Mouse (Mus musculus) hindbrain, embryonic 16.5 days (tissue): Measurements from ENCODE around the gene Selenoi. TPM values are rescaled to one million over a fixed set of nuclear protein-coding genes. Genes with fewer than 3 reads are reported as not detected.
"Not testable (repeated sequence)": the region's sequence is repeated elsewhere in the genome, so short reads cannot be mapped to it uniquely, and the experiment has no call there.

ENCODE experiments used
- ATAC-seq: fragments of 200-750 bp; cut with Nextera tagmentation; 2 replicates; pipeline ENCODE4 v1.8.0; 2017; ENCODE audit warnings: moderate TSS enrichment, moderate library complexity
- H3K27ac ChIP-seq: fragments of 300-500 bp; sonication (generic); 2 replicates; pipeline ENCODE4 v1.5.1; 2014; ENCODE audit warnings: low read depth, mild to moderate bottlenecking, control low read depth, low read length, moderate library complexity
- H3K27me3 ChIP-seq: fragments of 300-500 bp; sonication (generic); replicated peaks from 2 replicates; pipeline ENCODE4 v1.6.1; 2014; ENCODE audit warnings: low read length; ENCODE audit not compliant: control insufficient read depth, insufficient read depth
- H3K36me3 ChIP-seq: fragments of 300-500 bp; sonication (generic); 2 replicates; pipeline ENCODE4 v1.6.1; 2014; ENCODE audit warnings: mild to moderate bottlenecking, low read length, moderate library complexity, mixed read lengths; ENCODE audit not compliant: control insufficient read depth, insufficient read depth
- H3K4me1 ChIP-seq: fragments of 300-500 bp; sonication (generic); 2 replicates; pipeline ENCODE4 v1.6.1; 2014; ENCODE audit warnings: low read depth, low read length; ENCODE audit not compliant: control insufficient read depth, insufficient read depth
- H3K4me2 ChIP-seq: fragments of 300-500 bp; sonication (generic); 2 replicates; pipeline ENCODE4 v1.6.1; 2014; ENCODE audit warnings: mild to moderate bottlenecking, low read length, control low read depth, moderate library complexity
- H3K4me3 ChIP-seq: fragments of 300-500 bp; sonication (generic); 2 replicates; pipeline ENCODE4 v1.5.1; 2014; ENCODE audit warnings: mild to moderate bottlenecking, low read length, control low read depth, moderate library complexity
- H3K9ac ChIP-seq: fragments of 300-500 bp; sonication (generic); 2 replicates; pipeline ENCODE4 v1.6.1; 2014; ENCODE audit warnings: low read depth, mild to moderate bottlenecking, control low read depth, low read length, moderate library complexity
- H3K9me3 ChIP-seq: fragments of 300-500 bp; sonication (generic); 2 replicates; pipeline ENCODE4 v1.6.1; 2014; ENCODE audit warnings: mild to moderate bottlenecking, low read length, moderate library complexity; ENCODE audit not compliant: control insufficient read depth
- WGBS: fragments of 180-500 bp; shearing (Covaris S2); extraction: QIAGEN DNeasy Blood & Tissue Kit; methylation state at CpG from one replicate; pipeline ENCODE4 v1.1.7; 2014; 5-methylcytosine and 5-hydroxymethylcytosine counted together
- polyA plus RNA-seq: library from polyadenylated mRNA; unstranded; fragments of >200 nt; fragmentation: Nextera tagmentation; extraction: Ambion mirVana; gene quantifications from 2 replicates; pipeline ENCODE4 v1.2.1, GENCODE M21; 2015

The Selenoi gene
- polyA plus RNA-seq, 1 experiment from 2014 or later: 26.5 TPM

DNA sequence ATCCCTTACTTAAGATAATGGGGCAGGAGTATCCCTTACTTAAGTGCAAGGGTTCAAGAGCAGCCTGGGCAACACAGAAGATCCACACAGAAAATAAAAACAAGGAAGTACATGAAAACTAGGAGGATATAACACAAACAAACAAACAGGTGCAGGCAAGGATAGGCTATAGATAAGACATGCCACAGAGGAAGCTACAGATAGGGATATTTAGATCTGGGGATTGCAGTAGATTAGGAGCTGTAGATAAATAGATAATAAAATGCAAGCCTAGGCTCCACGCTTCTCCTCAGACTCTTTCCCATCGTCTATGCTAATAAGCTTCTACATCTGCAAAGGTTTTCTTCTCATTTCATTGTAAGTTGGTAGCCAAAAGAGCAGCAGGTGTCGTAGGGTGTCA is 27.3 kb upstream of the Selenoi start:
- ATAC-seq: no peak
- Histone ChIP-seq H3K9ac (no peak overlapping the region), H3K36me3 (no peaks in the 10 kb centered on the region), H3K27ac (no peak overlapping the region), H3K4me1 (no peaks in the 10 kb centered on the region; the same call in 1 of the 2 replicates), H3K9me3 (no peaks in the 10 kb centered on the region), H3K4me2 (no peak overlapping the region), H3K4me3 (no peak overlapping the region), H3K27me3 (no peaks in the 10 kb centered on the region)
- WGBS: 70% methylated on average over 3 of the region's 3 CpGs

DNA sequence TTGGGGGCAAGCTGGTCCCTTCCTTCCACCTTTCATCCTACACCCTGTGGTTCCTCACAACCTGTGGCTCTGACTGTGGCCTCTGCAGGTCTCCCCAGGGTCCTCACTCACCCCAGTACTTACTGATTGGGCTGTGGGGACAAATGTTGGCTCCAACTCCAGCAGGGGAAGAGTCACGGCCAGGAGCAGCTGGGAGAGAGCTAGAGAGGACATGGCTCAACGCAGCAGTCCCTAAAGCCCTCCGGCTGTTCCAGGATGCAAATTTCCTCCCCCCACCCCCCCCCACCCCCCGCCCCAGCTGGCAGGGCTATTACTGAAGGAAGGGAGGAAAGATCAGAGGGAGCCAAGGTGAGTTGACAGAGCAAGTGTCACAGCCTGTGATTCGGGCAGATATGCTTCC is 26.9 kb upstream of the Selenoi start, which contains the start of gene Adgrf3:
Gene Adgrf3, minus strand, starts transcription at position 230 of the 400 bp plus-strand sequence.
- ATAC-seq: no peak
- H3K9me3 ChIP-seq: no peaks in the 10 kb centered on the region
- WGBS: 27% methylated on average over 5 of the region's 5 CpGs
- H3K9ac ChIP-seq: no peak within 1 kb of the TSS
- H3K4me1 ChIP-seq: no peaks in the 10 kb centered on the region; the same call in 1 of the 2 replicates
- H3K36me3 ChIP-seq: no peaks in the 10 kb centered on the region
- H3K27me3 ChIP-seq: no peaks in the 10 kb centered on the region
- no peak within 1 kb of the TSS for H3K4me3 ChIP-seq
- H3K4me2 ChIP-seq: no peak within 1 kb of the TSS
- H3K27ac ChIP-seq: no peak within 1 kb of the TSS

DNA sequence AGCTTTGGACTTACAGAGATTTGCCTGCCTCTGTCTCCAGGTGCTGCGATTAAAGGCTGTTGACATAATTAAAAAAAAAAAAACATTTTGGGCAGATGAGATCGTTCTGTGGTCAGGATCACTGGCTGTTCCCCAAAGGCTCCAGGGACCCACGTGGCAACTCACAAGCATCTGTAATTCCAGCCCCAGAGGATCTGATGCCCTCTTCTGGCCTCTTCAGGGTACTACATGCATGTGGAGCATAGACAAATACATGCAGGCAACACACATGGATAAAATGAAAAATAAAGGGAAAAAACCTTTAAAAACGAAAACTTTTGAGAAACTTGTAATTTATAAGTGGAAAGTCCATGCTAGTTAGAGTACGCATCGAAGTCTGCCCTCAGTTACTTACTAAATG is 25.1 kb upstream of the Selenoi start:
- WGBS: 66% methylated on average over 6 of the region's 6 CpGs
- H3K9ac ChIP-seq: no peak overlapping the region

DNA sequence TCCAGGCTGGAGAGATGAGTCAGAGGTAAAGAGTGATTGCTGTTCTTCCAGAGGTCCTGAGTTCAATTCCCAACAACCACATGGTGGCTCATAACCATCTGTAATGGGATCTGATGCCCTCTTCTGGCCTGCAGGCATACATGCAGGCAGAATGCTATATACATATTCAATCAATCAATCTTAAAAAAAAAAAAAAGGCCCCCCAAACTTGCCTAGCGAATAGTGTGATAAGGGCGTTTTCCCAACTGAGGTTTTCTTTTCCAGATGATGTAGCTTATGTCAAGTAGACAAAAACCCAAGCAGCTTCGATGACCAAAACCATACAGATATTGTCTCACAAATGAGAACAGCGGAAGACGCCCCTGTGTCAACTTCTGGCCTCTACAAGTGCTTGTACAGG is 21.6 kb upstream of the Selenoi start:
- not testable (repeated sequence) for H3K27me3 ChIP-seq, H3K9ac ChIP-seq, ATAC-seq, H3K4me3 ChIP-seq, H3K4me1 ChIP-seq, H3K9me3 ChIP-seq, H3K36me3 ChIP-seq, H3K4me2 ChIP-seq, H3K27ac ChIP-seq
- WGBS: 89% methylated on average over 5 of the region's 5 CpGs

More for the DNA sequence above, 25.1 kb upstream of the Selenoi start:
- Histone ChIP-seq H3K27ac (no peak overlapping the region), H3K36me3 (no peaks in the 10 kb centered on the region), H3K4me3 (no peak overlapping the region), H3K9me3 (no peaks in the 10 kb centered on the region), H3K27me3 (no peaks in the 10 kb centered on the region), H3K4me1 (no peaks in the 10 kb centered on the region; the same call in 1 of the 2 replicates), H3K4me2 (no peak overlapping the region)
- ATAC-seq: no peak

DNA sequence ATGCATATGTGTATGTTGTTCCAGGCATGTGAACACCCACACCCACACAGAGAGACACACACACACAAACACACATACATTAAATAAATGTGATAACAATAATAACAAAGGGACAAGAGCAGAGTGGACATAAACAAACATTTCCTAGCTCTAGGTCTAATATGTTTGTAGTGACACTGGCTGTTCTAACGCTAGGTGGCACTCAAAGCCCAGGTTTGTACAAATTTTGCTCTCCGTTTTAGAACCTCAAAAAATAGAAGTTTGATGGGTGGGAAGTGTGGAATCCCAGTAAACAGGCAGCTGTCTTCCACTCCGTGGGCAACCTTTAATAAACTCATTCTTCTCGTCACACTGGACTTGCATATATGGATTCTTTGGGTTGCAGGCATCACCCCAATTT is 17.5 kb upstream of the Selenoi start:
- no peak for ATAC-seq
- Histone ChIP-seq H3K9ac (no peak overlapping the region), H3K36me3 (no peaks in the 10 kb centered on the region), H3K27me3 (no peaks in the 10 kb centered on the region), H3K4me2 (no peak overlapping the region), H3K27ac (no peak overlapping the region), H3K4me3 (no peak overlapping the region), H3K4me1 (no peaks in the 10 kb centered on the region), H3K9me3 (no peaks in the 10 kb centered on the region)
- 11% methylated on average over 4 of the region's 4 CpGs for WGBS

DNA sequence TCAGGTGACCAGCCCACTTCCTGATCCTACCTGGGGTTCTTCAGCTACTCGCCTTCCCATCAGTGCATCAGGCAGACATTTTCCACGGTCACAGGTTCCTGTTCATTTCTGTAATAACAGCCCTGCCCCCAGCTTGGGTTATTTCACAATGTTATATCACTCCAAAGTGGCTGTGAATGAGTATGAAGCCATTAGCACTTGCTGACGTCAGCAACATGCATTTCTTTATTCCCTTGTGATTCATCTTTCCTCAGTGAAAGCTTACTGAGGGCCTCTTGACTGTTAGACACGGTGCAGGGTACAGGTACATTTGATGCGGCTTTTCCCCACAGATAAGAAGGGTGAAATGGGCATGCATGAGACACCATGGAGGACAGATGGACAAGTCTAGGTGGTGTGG is 16.4 kb upstream of the Selenoi start:
- Histone ChIP-seq H3K36me3 (no peaks in the 10 kb centered on the region), H3K9me3 (no peaks in the 10 kb centered on the region), H3K27ac (no peak overlapping the region), H3K4me1 (no peaks in the 10 kb centered on the region), H3K4me3 (no peak overlapping the region), H3K27me3 (no peaks in the 10 kb centered on the region), H3K9ac (no peak overlapping the region), H3K4me2 (no peak overlapping the region)
- no peak for ATAC-seq
- WGBS: 73% methylated on average over 5 of the region's 5 CpGs

DNA sequence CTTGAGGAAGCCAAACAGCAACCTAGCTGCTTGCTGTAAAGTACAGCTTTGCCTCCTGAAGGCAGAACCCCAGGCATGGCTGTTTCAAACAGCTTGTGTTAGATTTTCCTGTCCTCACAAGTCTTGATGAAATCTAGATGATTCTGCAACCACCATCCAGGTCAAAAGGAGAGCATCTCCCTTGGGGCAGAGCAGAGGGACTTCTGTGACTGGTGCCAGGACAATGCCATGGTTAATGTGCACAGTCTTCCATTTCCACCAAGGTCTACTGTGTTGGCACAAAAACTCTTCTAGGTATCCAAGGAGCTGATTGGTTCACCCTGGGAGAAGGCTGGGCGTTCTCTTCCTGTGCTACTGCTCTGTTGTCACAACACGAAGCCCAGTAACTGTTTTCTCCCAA is 12.7 kb upstream of the Selenoi start:
- WGBS: 86% methylated on average over 2 of the region's 2 CpGs
- H3K4me3 ChIP-seq: no peak overlapping the region
- no peaks in the 10 kb centered on the region for H3K27me3 ChIP-seq
- H3K4me1 ChIP-seq: no peaks in the 10 kb centered on the region
- no peak for ATAC-seq
- no peak overlapping the region for H3K4me2 ChIP-seq
- H3K9me3 ChIP-seq: no peaks in the 10 kb centered on the region
- no peaks in the 10 kb centered on the region for H3K36me3 ChIP-seq
- H3K9ac ChIP-seq: no peak overlapping the region
- H3K27ac ChIP-seq: no peak overlapping the region

DNA sequence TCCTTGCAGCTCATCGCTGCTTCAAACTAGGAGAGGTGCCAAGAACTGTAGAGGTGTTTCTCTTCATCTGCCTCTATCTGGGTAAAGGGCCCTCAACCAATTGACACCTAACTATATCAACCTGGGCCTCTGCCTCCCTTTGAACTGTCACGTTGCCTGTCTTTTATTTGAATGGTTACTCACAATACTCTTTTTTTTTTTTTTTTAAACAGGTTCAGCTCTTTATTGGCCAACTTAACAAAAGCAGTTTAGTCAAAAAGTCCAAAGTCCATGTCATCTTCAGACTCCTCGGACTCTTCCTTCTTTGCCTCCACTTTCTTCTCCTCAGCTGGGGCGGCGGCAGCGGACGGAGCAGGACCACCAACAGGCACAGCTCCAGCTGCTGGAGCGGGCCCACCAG is 11.7 kb upstream of the Selenoi start:
- ATAC-seq: no peak
- H3K9me3 ChIP-seq: no peaks in the 10 kb centered on the region
- H3K4me1 ChIP-seq: no peaks in the 10 kb centered on the region
- H3K27me3 ChIP-seq: no peaks in the 10 kb centered on the region
- no peak overlapping the region for H3K4me2 ChIP-seq
- WGBS: 81% methylated on average over 8 of the region's 8 CpGs
- H3K36me3 ChIP-seq: no peaks in the 10 kb centered on the region
- no peak overlapping the region for H3K4me3 ChIP-seq
- no peak overlapping the region for H3K9ac ChIP-seq
- no peak overlapping the region for H3K27ac ChIP-seq

DNA sequence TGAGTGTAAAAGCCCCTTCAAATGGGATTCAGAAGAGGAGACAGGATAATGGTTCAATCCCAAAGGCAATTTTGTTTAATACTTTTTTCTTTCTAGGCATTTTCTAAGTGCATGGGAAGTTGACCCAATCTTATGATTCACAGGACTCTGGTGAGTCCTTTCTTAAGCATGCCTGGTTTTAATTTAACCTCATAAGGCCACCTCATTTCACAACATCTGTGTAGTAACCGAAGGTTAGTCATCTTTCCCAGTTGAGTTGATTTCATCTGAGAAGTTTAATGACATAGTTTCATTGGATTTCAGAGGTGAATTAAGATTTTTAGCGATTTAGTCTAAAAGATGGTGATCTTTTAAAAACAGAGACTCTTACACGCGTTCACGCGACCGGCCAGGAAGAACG is 9.7 kb upstream of the Selenoi start:
- H3K36me3 ChIP-seq: no peaks in the 10 kb centered on the region
- ATAC-seq: no peak
- 96% methylated on average over 8 of the region's 8 CpGs for WGBS
- H3K27me3 ChIP-seq: no peaks in the 10 kb centered on the region
- no peak overlapping the region for H3K27ac ChIP-seq
- H3K9me3 ChIP-seq: no peaks in the 10 kb centered on the region
- no peak overlapping the region for H3K9ac ChIP-seq
- no peak overlapping the region for H3K4me2 ChIP-seq
- H3K4me3 ChIP-seq: no peak overlapping the region
- H3K4me1 ChIP-seq: no peaks in the 10 kb centered on the region

DNA sequence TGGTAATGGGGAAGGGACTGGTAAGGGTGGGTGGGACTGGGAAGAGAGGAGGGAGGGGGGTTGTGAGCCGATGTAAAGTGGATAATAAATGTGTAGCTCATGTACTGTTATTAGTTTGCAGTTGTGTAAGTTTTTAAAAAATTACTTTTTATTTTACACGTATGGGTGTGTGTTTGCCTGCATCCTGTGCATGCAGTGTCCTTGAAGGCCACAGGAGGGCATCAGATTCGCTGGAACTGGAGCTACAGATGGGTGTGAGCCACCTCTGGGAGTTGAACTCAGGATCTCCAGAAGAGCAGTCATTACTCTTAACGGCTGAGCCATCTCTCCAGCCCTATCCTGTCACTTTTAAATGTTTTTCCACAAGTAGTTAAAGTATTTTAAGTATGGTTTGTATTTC is 1.5 kb upstream of the Selenoi start:
- no peak overlapping the region for H3K4me2 ChIP-seq
- no peak overlapping the region for H3K4me3 ChIP-seq
- H3K9ac ChIP-seq: no peak overlapping the region
- peaks cover 23% of the 10 kb centered on the region for H3K4me1 ChIP-seq
- no peak for ATAC-seq
- H3K36me3 ChIP-seq: no peaks in the 10 kb centered on the region; the same call in 1 of the 2 replicates
- no peak overlapping the region for H3K27ac ChIP-seq
- H3K9me3 ChIP-seq: no peaks in the 10 kb centered on the region
- no peaks in the 10 kb centered on the region for H3K27me3 ChIP-seq
- 80% methylated on average over 4 of the region's 4 CpGs for WGBS
